Mouse (Mus musculus) bone marrow macrophage, adult 2 months (primary cell): ENCODE measurements around the gene Ablim1.

Experiments
- CTCF ChIP-seq: IDR thresholded peaks from 2 replicates; pipeline ENCODE4 v1.5.1; 2012; ENCODE audit warnings: low read depth, mild to moderate bottlenecking, low read length, moderate library complexity
- POLR2A ChIP-seq: IDR thresholded peaks from 2 replicates; pipeline ENCODE4 v1.6.1; 2012; ENCODE audit warnings: mild to moderate bottlenecking, low read depth, low read length, borderline replicate concordance

DNA sequence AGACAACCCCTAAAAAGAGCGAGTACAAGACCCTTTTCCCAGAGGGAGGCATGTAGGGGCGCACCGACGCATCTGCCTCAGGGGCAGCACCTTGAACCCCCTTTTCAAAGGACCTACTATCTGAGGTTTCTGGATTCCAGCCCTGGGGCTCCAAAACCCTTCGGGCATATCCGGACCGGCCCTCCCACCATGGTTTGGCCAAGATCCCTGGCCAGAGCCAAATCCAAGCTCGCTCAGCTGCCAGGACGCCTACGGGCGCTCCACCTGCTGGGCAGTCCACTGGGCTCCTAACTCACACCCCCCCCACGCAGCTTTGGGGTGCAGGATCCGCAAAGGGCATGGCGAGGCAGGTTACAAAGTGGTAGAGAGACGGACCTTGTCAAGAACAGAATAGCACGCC is 307.4 kb downstream of the Ablim1 start:
- no peak for TF ChIP-seq CTCF
- no peak for TF ChIP-seq POLR2A
